Mouse (Mus musculus): Measurements from ENCODE around the gene 6430628N08Rik. TPM values are rescaled to one million over a fixed set of nuclear protein-coding genes. Genes with fewer than 3 reads are reported as not detected.

The 6430628N08Rik gene
- total RNA-seq, 1 experiment from 2014 or later, result not detected

GRCm38 (mm10) chr4:115936646-115937045, 46.2 kb downstream of the 6430628N08Rik start:
- ATAC-seq (replicated peaks; ENCODE audit: insufficient number of reproducible peaks, low FRiP score, low TSS enrichment, poor library complexity, severe bottlenecking), result no peak

GRCm38 (mm10) chr4:115937061-115937976, 46.9 kb downstream of the 6430628N08Rik start:
- no peak for ATAC-seq (replicated peaks; ENCODE audit: insufficient number of reproducible peaks, low FRiP score, low TSS enrichment, poor library complexity, severe bottlenecking)

GRCm38 (mm10) chr4:115938276-115939160, 48.1 kb downstream of the 6430628N08Rik start:
- ATAC-seq (replicated peaks; ENCODE audit: insufficient number of reproducible peaks, low FRiP score, low TSS enrichment, poor library complexity, severe bottlenecking), result no peak

GRCm38 (mm10) chr4:115939295-115940102, 49.0 kb downstream of the 6430628N08Rik start, which contains the start of gene Dmbx1:
TSS of gene Dmbx1 (minus strand) at chr4:115939926.
- ATAC-seq (replicated peaks; ENCODE audit: insufficient number of reproducible peaks, low FRiP score, low TSS enrichment, poor library complexity, severe bottlenecking), result no peak

GRCm38 (mm10) chr4:115940681-115941080, 50.2 kb downstream of the 6430628N08Rik start:
- no peak for ATAC-seq (replicated peaks; ENCODE audit: insufficient number of reproducible peaks, low FRiP score, low TSS enrichment, poor library complexity, severe bottlenecking)

GRCm38 (mm10) chr4:115941242-115941820, 50.9 kb downstream of the 6430628N08Rik start:
- ATAC-seq (replicated peaks; ENCODE audit: insufficient number of reproducible peaks, low FRiP score, low TSS enrichment, poor library complexity, severe bottlenecking), result no peak

GRCm38 (mm10) chr4:115943669-115944314, 53.3 kb downstream of the 6430628N08Rik start:
- no peak for ATAC-seq (replicated peaks; ENCODE audit: insufficient number of reproducible peaks, low FRiP score, low TSS enrichment, poor library complexity, severe bottlenecking)

Other genes with a start within 250 kb of the 6430628N08Rik start
- not detected in 3 replicates for gene Cyp4b1, start 242.9 kb upstream of the 6430628N08Rik start, total RNA-seq (2017)
- gene Efcab14, start 152.9 kb upstream of the 6430628N08Rik start, total RNA-seq (2017), result 23.1 to 39.7 TPM (median 23.5 TPM) in 3 replicates
- not detected in 3 replicates for gene Tex38, start 109.6 kb upstream of the 6430628N08Rik start, total RNA-seq (2017)
- 3.2 to 9.0 TPM (median 7.3 TPM) in 3 replicates for gene Atpaf1, start 105.9 kb upstream of the 6430628N08Rik start, total RNA-seq (2017)
- gene Mob3c, start 62.6 kb upstream of the 6430628N08Rik start, total RNA-seq (2017), result 17.7 to 25.1 TPM (median 19.5 TPM) in 3 replicates
- 80.9 to 129 TPM (median 98.0 TPM) in 3 replicates for gene Mknk1, start 51.5 kb upstream of the 6430628N08Rik start, total RNA-seq (2017)
- not detected in 3 replicates for gene Kncn, start 6.3 kb upstream of the 6430628N08Rik start, total RNA-seq (2017)
- gene Dmbx1, start 49.3 kb downstream of the 6430628N08Rik start, total RNA-seq (2017), result not detected in 3 replicates
- gene Faah, start 127.3 kb downstream of the 6430628N08Rik start, total RNA-seq (2017), result 5.3 to 9.1 TPM (median 6.8 TPM) in 3 replicates
- 19.5 to 41.1 TPM (median 19.5 TPM) in 3 replicates for gene Nsun4, start 163.2 kb downstream of the 6430628N08Rik start, total RNA-seq (2017)
- 438 to 562 TPM (median 516 TPM) in 3 replicates for gene Uqcrh, start 184.4 kb downstream of the 6430628N08Rik start, total RNA-seq (2017)
- gene Lrrc41, start 184.6 kb downstream of the 6430628N08Rik start, total RNA-seq (2017), result 5.2 to 13.2 TPM (median 8.6 TPM) in 3 replicates
- 1.1 to 2.1 TPM (median 1.2 TPM) in 3 replicates for gene Rad54l, start 233.0 kb downstream of the 6430628N08Rik start, total RNA-seq (2017)
- 10.0 to 24.0 TPM (median 12.7 TPM) in 3 replicates for gene Pomgnt1, start 233.2 kb downstream of the 6430628N08Rik start, total RNA-seq (2017)